Mouse (Mus musculus) ES-CJ7 (cell line): ENCODE measurements at regions not wholly inside any gene's neighbourhood (a gene's known extent, or its start where the extent isn't known, plus 50 kb on each side); places are given as distances from the start of the nearest gene placed in this dataset.
A peak's percentile ranks its signal among the peaks of the same experiment; 100 is the strongest.

Experiments
- DNase-seq: peaks from one replicate; pipeline ENCODE4 v3.0.0; 2011; ENCODE audit warnings: low read depth, low spot score

DNA sequence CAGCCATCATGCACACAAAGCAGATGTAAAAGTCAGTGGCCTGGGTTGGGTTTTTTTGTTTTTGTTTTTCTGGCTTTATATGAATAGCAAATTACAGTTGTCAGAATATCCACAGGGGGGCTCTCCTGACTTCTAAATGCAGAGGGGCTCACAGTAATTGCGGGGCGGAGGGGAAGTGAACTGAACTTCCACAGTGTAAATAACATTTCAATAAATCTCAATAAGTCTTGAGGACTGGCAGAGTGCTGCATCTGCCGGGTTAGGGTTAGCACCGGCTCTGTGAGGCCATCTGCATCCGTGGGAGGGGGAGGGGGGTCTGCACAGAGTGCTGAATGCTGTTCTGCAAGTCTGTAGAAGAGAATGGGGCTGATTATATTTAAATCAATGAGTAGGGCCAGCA lies 50.3 kb upstream of the Arl4c start:
- peak; percentile 59 for DNase-seq

DNA sequence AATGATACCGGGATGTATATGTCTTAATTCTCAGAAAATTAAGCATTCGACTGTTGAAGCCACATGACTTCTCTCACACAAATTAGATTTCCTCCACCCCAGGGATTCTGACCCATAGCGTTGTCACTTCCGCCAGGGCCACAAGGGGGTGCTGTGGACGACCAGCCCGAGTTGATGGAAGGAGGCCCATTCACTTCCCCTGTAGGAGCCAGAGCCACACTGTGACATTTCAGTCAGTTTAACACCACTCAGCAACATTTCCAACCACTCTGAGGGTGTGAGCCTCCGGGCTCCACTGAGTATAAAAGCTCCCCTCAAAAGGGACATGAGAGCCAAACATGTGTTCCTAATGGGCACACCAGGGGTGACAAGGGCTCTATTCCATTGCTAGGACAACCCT lies 54.6 kb upstream of the Arl4c start:
- peak; percentile 76 for DNase-seq

DNA sequence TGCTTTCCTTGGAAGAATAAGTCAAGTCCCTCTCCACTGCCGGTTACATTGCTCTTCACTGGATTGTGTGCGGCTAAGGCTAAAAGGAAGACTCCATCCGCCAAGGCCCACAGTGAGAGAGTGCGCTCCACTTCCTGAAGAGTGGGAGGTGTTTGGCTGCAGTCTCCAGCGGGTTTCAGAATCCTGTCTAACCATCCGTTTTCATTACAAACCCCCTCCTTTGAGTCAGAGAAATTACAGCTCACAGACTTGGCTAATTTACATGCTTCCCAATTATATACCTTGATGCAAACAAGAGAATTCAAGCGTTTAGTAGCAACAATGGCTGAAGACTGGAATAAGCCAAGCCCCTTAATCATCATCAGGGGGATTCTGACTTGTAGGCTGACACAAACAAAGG lies 55.1 kb upstream of the Arl4c start:
- DNase-seq, result no peak

DNA sequence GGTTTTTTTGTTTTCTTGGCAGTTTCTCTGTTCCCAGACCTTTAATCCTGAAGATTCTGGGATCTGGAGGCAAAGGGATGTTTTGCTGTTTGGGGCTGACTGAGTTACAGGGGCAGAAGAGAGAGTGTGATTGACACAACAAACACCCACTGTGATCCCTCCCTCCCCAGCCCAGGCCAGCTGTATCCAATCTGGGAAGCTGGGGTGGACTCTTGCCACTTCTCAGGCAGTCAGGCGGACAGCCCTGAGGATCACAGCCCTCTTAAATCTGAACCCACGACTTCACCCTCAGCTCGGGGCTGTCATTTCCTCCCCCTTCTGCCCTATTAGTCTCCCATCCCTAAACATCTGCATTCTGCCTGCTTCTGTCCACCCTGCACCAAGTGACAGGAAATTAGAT lies 55.7 kb upstream of the Arl4c start:
- no peak for DNase-seq

DNA sequence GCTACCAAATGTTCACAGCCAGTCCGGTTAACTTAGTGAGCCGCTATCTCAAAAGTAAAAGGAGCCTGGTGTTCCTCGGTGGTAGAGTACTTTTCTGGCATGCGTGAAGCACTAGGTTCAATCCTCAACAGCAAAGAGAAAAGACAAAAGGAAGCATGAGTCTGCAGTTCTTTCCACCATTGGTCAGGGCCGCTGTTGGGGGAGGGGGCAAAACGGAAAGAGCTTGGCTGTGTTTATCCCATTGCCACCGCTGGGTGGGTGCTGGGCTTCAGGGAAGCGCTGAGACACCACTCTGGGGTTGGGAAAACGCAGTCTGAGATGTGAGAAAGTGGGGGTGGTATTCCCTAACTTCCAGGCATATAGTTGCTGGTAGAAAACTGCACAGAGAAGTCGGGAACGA lies 58.6 kb upstream of the Arl4c start:
- DNase-seq, result peak; percentile 85

DNA sequence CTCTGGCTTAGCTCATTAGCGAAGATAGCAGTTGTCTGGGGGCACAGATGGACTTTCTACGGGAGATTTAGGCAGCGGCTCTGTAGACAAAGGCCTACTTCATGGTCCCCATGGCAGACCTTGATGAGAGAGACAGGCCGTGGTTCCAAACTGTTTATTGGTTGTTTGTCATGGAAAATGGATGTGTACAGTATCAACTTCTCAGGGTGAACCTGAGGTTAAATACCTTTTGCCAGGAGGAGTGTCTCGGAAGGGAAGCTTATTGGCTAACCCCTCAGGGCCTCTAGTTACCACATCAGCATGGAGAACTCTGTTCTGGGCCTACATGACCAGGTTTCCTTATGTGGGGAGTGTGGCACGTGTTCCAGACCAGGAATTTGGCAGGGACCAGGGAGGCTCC lies 59.1 kb upstream of the Arl4c start:
- peak; percentile 44 for DNase-seq

DNA sequence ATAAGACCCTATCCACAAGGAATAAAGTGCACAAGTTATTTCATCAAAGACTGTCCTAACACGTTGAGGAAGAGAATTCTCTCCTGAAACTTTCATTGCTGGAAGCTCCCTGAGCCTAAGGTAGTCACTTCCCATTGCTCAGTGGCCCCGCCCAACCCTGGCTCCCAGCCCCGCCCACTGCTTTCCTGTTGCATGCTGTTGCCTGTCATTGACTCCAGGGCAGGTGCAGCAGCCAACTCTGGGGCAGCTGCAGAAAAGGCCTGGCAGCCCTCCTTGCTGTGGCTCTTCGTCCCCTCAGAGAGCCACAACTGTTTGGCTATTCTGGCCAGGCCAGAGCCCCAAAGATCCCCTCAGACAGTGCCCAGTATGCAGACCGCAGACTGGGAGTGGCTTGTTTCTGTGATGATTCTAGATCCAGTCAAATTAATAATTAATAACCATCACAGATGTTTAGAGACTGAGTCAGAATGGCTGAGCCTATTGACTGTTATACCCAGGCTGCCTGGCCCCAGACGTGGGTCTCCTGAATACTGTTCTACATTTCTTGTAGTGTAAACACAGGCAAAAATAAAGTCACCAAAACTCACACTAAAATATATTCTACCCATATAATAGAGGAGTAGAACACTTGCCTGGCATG lies 61.8 kb upstream of the Arl4c start:
- DNase-seq, result peak; percentile 49

DNA sequence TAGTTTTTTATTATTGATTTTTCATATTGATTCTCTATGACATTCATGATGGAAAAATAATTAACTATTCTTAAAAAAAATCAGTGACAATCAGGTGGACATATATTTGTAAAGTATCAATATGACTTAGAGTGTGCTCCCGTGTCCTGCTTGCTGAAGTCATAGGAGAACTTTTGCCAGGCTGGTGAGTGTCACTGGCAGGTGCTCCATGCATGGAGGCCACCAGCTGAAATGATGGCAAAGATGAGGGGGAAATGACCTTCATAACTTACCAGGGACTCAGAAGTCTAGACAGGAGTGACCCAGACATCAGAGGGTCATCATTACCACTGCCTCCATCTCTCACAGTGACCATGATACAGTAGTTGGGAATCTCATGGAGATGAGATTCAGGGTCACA lies 62.5 kb upstream of the Arl4c start:
- DNase-seq, result no peak

DNA sequence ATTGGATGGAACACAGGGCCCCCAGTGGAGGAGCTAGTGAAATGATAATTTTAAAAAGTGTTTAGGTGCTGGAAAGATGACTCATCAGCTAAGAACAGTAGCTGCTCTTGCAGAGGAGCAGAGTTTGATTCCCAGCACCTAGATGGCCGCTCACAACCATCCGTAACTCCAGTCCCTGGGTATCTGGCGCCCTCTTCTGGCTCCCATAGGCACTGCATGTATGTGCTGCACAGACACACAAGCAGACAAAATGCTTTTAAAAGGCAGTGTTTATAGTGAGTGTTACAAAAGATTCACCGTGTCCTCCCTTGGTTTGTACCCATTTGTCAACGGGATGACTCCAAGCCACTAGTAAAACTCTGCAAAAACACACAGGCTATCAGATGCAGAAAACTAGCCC lies 75.0 kb upstream of the Arl4c start:
- no peak for DNase-seq

DNA sequence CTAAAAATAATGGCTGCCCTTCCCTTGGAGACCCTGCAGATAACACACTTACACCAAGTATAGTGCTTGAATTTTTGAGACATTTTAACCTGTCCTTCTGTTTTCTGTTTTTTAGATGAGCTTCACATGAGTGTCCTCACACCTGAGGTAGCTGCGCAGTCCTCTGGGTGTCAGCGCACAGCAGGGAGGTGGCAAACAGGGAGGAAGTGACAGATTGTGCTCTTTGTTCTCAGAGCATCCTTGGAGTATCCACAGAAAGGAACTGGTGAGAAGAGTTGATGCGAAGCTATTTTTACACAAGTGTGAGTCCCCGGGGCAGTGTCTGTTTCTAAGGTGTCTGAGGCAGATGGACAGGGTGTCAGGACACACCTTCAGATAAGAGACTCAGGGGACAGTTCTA lies 78.2 kb upstream of the Arl4c start:
- DNase-seq, result no peak

DNA sequence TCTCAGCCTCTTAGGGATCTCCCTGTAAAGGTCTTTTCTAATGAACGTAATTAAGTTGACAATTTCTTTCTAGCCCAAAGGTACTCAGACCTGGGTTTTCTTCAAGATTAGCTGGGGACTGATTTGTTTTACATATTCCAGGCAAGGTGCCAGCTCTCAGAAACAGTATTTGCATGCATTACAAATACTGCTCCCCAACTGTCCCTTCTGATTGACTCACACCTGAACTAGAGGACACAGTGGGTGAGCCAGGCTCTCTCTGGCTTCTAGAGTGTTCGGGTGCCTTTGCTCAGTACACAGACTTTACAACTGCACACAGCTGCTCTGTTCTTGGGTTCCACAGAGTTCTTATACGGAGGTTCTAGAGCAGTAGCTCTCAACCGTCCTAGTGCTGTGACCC lies 81.1 kb upstream of the Arl4c start:
- no peak for DNase-seq

DNA sequence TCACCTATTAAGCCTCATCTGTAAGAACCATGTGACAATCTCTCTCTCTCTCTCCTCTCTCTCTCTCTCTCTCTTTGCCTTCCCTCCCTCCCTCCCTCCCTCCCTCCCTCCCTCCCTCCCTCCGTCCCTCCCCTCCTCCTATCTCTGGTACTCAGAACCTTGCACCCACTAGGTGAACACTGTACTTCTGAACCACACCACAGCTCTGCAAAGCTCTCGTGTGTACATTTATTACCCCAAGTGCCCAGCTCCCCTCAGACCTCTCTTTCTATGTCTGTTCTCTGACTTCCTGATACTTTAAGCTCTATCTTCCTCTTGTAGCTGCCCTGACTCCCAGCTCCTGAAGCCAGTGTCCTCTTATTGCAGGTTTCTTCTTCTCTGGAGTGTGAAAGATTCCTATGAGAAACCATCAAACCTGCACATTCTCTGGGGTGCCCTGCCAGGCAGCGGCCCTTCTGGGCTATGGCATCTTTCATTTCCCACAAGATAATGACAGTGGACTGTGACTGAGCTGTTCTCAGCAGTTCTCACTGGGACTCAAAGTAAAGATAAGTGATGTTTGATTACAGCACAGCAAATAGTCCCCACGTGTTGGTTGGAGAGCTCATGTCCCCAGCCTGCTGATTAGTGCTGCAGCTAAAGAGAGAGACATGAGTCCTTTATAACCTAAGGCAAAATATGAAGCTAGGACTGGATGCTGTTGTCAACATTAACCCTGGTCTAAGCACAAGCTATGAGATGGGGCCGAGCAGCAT lies 83.0 kb upstream of the Arl4c start:
- DNase-seq, result no peak

DNA sequence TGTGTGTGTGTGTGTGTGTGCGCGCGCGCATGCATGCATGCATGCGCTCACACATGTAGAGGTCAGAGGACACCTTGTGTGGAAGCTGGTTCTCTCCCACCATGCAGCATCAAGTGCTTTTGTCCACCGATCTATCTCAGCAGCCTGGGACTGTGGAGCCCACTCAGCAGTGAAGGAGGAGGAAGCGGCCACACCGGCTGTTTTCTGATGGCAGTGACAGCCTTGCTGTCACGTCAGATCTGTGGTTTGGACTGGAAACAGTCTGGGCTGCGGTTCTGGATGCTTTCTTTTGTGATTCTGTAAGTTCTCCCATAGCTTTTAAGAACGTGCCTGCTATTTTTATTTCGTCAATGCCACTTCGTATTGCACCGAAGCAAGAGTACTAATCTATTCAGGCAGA lies 84.0 kb upstream of the Arl4c start:
- no peak for DNase-seq

DNA sequence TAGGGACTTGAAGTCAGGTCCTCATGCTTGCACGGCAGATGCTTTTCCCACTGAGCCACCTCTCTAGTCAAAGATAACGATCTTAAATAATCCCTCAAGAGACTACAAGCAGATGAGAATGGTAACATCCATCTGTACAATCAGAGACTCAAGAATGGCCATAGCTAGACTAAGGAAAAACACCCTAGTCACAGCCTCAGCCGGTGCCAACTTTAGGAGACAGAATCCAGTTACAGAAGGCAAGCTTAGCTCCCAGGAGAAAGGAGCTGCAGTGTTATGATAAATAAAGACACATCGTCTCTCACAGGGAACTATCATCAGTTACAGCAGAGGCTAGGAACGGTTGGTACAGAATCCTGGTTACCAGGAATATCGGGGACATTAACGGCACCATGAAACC lies 88.7 kb upstream of the Arl4c start:
- DNase-seq, result no peak

DNA sequence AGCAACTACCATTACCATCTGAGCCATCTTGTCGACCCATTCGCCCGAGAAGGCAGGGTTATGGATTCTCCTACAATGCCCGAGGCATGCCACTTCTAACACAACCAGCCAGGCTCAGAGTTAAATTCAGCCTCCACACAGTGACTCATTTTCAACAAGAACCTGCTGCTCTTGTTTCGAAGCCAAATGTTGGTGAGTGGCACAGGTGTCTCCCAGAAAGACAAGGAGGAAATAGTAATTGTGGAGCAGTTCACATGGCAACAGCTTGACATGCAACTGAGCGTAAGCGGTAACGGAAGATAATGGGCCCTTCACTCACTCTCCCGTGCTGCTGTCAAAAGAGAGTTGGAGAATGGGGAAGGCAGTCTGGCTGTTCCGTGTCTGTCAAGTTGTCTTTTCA lies 92.9 kb upstream of the Arl4c start:
- DNase-seq, result no peak

DNA sequence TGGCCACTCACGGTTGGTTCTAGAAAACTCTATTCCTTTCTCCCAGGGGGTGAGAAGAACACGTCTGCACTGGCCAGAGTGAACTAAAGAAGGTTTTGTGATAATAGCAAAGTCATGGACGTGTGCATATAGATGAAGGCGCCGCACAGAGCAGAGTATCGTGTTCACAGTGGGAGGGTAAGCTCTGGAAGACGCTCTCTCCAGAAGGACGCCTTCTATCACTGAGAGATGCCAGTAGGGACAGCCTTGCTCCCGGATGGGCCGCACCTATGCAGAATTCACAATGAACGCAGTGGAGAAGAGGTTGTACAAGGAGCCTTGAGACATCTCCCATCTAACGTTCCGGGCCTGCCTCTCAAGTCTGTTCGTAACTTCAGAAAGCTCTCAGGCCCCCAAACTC lies 96.5 kb upstream of the Arl4c start:
- peak; percentile 28 for DNase-seq

DNA sequence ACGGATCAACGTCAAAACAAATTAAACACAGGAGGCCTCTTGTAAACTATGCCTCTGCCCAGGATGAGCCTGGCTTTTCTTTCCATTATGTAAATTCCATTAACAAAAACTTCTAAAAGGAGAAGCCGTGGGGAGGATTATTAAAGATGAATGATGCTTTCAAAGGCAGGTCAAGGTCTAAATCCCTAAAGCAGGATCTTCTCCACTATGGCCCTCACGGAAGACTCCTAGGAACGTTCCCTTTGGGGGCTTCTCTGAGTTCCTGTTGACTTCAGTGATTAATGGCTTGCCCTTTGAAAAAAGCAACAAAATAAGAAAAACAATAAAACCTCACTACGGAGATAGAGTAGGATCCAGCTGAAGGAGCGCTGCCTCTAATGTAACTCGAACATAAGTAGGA lies 96.9 kb upstream of the Arl4c start:
- DNase-seq, result no peak

DNA sequence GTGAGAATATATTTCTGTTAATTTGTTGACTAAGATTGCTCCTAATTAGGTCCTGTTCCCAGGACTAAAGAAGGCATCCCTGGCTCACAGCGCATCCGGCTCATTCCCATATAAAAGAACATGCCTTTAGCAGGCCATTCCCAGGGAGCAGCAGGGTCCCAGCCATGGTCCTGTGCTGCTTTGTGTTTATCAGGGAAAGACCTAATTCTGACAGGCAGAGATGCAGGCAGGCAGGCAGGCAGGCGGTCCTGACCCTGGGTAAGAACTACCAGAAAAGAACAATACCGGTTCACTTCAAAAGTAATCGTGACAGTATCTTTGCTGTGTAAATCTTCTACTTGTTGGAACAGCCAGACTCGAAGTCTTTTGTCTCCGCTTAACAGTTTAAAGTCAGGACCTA lies 97.3 kb upstream of the Arl4c start:
- peak; percentile 26 for DNase-seq

DNA sequence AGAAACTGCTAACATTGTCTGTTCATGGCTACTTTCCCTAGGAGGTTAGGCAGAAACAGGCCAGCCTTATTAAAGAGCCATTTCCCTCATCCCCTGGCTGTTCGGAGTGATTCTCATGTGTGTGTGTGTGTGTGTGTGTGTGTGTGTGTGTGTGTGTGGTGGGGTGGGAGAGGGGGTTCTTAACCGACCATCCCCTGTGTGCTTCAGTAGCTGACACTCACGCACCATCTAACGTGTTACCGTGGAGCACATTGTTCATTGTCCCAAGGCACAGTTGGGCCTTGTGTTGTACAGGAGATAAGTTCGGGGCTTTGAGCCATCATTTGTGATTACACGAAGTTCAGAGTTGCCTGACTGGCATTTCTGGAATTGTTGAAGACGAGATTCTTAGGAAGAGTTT lies 97.8 kb upstream of the Arl4c start:
- no peak for DNase-seq

DNA sequence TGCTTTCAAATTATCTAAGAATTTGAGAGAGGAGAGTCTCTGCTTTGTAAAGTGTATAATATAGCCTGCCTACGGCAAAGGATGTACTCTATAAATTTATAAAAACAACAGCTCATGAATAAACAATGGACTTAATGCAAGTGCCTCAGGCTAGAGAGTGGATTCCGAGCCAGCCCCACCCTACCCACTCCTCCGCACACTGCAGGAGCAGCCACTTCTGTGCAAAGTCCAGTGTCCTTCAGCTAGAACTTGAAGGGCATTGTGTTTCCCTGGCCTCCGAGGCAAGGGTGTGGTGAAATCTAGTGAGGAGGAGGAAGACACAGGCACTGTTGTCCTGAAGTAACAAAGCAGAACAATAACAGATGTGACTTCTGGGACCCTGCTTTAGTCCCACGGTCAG lies 98.4 kb upstream of the Arl4c start:
- peak; percentile 90 for DNase-seq

DNA sequence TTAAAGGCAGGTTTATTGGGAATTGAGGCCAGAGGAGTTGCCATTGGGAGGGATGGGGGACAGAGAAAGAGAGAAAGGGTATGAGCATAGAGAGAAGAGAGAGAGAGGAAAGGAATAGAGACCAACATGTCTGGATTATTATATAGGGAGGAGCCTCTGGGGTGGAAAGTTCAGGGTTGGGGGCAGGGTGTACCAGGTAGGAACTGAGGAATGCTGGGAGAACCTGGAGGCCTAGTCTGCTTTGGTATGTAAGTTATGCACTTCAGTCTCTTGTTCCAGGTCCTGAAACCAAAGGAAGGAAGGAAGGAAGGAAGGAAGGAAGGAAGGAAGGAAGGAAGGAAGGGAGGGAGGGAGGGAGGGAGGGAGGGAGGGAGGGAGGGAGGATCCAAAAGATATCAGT lies 99.1 kb upstream of the Arl4c start:
- DNase-seq, result peak; percentile 59

DNA sequence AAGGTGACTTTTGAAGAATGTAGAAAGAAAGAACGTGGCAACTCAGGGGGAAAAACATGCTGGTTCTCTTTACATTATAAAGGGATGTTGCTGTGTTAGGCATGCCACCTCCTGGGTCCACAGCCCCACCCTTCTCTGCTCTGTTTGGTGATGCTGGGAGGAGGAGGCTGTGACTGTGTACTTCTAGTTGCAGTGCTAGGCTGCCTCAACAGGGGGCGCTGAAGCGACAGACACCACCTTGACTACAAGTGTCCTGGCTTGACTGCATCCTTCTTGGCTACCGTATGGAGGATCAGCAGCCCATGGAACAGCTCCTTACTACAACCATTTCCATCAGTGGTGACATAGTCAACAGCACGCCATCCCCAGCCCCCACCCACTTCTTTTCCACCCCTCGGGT lies 104.9 kb upstream of the Arl4c start:
- DNase-seq, result peak; percentile 80

DNA sequence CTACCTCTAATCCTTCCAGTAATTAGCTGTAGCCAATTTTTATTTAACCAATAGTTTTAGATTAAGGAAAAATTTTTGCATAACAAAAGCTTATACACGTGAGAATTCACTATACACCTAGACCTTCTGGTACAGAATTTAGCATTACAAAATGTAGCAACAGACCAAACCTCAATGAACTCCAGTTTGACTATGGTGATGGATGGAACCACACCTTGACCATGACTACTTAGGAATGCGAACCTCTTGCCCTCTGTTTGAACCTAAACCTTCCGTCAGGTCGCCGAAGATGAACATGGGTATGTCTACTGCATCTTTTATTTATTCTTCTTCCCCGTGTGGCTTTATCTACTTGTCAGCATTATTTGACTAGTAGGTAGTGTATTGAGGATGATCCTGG lies 105.9 kb upstream of the Arl4c start:
- DNase-seq, result peak; percentile 64

DNA sequence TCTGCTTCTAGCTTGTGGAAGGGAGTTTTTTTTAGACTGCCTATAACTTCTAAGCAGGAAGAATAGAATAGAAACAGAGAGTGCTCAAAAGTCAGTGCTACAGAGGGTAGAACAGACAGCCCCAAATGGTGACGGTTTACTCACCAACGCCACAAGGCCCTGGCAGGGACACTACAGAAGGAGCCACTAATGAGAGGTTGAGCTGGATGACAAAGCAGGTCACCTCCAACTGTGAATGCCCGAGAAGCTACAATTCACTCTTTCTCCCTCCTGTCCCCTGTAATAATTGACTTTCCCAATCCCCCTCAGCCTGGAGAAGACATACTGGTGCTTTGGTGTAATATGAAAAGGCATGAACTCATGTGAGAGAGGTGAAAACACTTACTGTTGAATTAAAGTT lies 106.5 kb upstream of the Arl4c start:
- DNase-seq, result no peak
